Mouse (Mus musculus): ENCODE measurements at regions not wholly inside any gene's neighbourhood (a gene's known extent, or its start where the extent isn't known, plus 50 kb on each side); places are given as distances from the start of the nearest gene placed in this dataset.
"Not testable (repeated sequence)": the region's sequence is repeated elsewhere in the genome, so short reads cannot be mapped to it uniquely, and the experiment has no call there.

GRCm38 (mm10) chr7:138489471-138489870 is 91.9 kb upstream of the Tcerg1l start:
- Histone ChIP-seq H3K4me3 (no peak overlapping the region), H3K9me3 (no peaks in the 10 kb centered on the region), H3K9ac (no peak overlapping the region), H3K27me3 (no peaks in the 10 kb centered on the region), H3K27ac (replicated peaks) (no peak overlapping the region), H3K4me2 (no peak overlapping the region), H3K4me1 (replicated peaks) (no peaks in the 10 kb centered on the region), H3K36me3 (no peaks in the 10 kb centered on the region)
- WGBS: 78% methylated on average over 2 of the region's 2 CpGs
- no peak for ATAC-seq (ENCODE audit: low FRiP score, low read depth)

GRCm38 (mm10) chr7:138488201-138488720 is 90.7 kb upstream of the Tcerg1l start:
- WGBS: 78% methylated on average over 3 of the region's 3 CpGs
- Histone ChIP-seq H3K27ac (replicated peaks) (no peak overlapping the region), H3K27me3 (no peaks in the 10 kb centered on the region), H3K9ac (no peak overlapping the region), H3K9me3 (no peaks in the 10 kb centered on the region), H3K4me3 (no peak overlapping the region), H3K4me1 (replicated peaks) (no peaks in the 10 kb centered on the region), H3K36me3 (no peaks in the 10 kb centered on the region), H3K4me2 (no peak overlapping the region)
- no peak for ATAC-seq (ENCODE audit: low FRiP score, low read depth)

- Histone ChIP-seq H3K4me1 (replicated peaks) (no peaks in the 10 kb centered on the region), H3K27ac (replicated peaks) (no peak overlapping the region), H3K9me3 (no peaks in the 10 kb centered on the region), H3K4me3 (no peak overlapping the region), H3K27me3 (no peaks in the 10 kb centered on the region), H3K36me3 (no peaks in the 10 kb centered on the region), H3K9ac (no peak overlapping the region), H3K4me2 (no peak overlapping the region)
- WGBS: 70% methylated on average over 2 of the region's 2 CpGs
- no peak for ATAC-seq (ENCODE audit: low FRiP score, low read depth)
These were observed 75.4 kb upstream of the Tcerg1l start for GRCm38 (mm10) chr7:138472891-138473455.

- H3K4me2 ChIP-seq: no peak overlapping the region
- H3K9me3 ChIP-seq: no peaks in the 10 kb centered on the region
- WGBS: 86% methylated on average over 5 of the region's 5 CpGs
- no peak for ATAC-seq (ENCODE audit: low FRiP score, low read depth)
- H3K4me3 ChIP-seq: no peak overlapping the region
- no peak overlapping the region for H3K27ac ChIP-seq (replicated peaks)
- no peak overlapping the region for H3K9ac ChIP-seq
- H3K36me3 ChIP-seq: no peaks in the 10 kb centered on the region
- H3K4me1 ChIP-seq (replicated peaks): no peaks in the 10 kb centered on the region
- no peaks in the 10 kb centered on the region for H3K27me3 ChIP-seq
These were observed 74.8 kb upstream of the Tcerg1l start for GRCm38 (mm10) chr7:138472371-138472770.

- Histone ChIP-seq H3K36me3 (no peaks in the 10 kb centered on the region), H3K4me1 (replicated peaks) (no peaks in the 10 kb centered on the region), H3K27ac (replicated peaks) (no peak overlapping the region), H3K4me2 (no peak overlapping the region), H3K4me3 (no peak overlapping the region), H3K27me3 (no peaks in the 10 kb centered on the region), H3K9me3 (no peaks in the 10 kb centered on the region), H3K9ac (no peak overlapping the region)
- 89% methylated on average over 4 of the region's 4 CpGs for WGBS
- ATAC-seq (ENCODE audit: low FRiP score, low read depth): no peak
These were observed 71.7 kb upstream of the Tcerg1l start for GRCm38 (mm10) chr7:138469211-138469610.

GRCm38 (mm10) chr7:138468436-138468835 is 70.9 kb upstream of the Tcerg1l start:
- no peak overlapping the region for H3K9ac ChIP-seq
- ATAC-seq (ENCODE audit: low FRiP score, low read depth): no peak
- 74% methylated on average over 2 of the region's 2 CpGs for WGBS

GRCm38 (mm10) chr7:138467981-138468380 is 70.5 kb upstream of the Tcerg1l start:
- no peak for ATAC-seq (ENCODE audit: low FRiP score, low read depth)
- WGBS: 83% methylated on average over 2 of the region's 2 CpGs
- H3K9me3 ChIP-seq: no peaks in the 10 kb centered on the region

More at GRCm38 (mm10) chr7:138468436-138468835, 70.9 kb upstream of the Tcerg1l start:
- Histone ChIP-seq H3K27me3 (no peaks in the 10 kb centered on the region), H3K4me3 (no peak overlapping the region), H3K27ac (replicated peaks) (no peak overlapping the region), H3K36me3 (no peaks in the 10 kb centered on the region), H3K4me1 (replicated peaks) (no peaks in the 10 kb centered on the region), H3K4me2 (no peak overlapping the region), H3K9me3 (no peaks in the 10 kb centered on the region)

GRCm38 (mm10) chr7:138467386-138467785 is 69.9 kb upstream of the Tcerg1l start:
- no peaks in the 10 kb centered on the region for H3K4me1 ChIP-seq (replicated peaks)
- no peak for ATAC-seq (ENCODE audit: low FRiP score, low read depth)
- no peak overlapping the region for H3K27ac ChIP-seq (replicated peaks)
- no peaks in the 10 kb centered on the region for H3K36me3 ChIP-seq
- no peak overlapping the region for H3K9ac ChIP-seq
- H3K9me3 ChIP-seq: no peaks in the 10 kb centered on the region
- H3K27me3 ChIP-seq: no peaks in the 10 kb centered on the region
- H3K4me2 ChIP-seq: no peak overlapping the region
- no peak overlapping the region for H3K4me3 ChIP-seq
- 83% methylated on average over 1 of the region's 1 CpGs for WGBS

More at GRCm38 (mm10) chr7:138467981-138468380, 70.5 kb upstream of the Tcerg1l start:
- Histone ChIP-seq H3K27ac (replicated peaks) (no peak overlapping the region), H3K4me3 (no peak overlapping the region), H3K9ac (no peak overlapping the region), H3K27me3 (no peaks in the 10 kb centered on the region), H3K4me1 (replicated peaks) (no peaks in the 10 kb centered on the region), H3K36me3 (no peaks in the 10 kb centered on the region), H3K4me2 (no peak overlapping the region)

GRCm38 (mm10) chr7:138457964-138458363 is 60.4 kb upstream of the Tcerg1l start:
- H3K27ac ChIP-seq (replicated peaks): no peak overlapping the region
- 33% methylated on average over 7 of the region's 7 CpGs for WGBS
- no peak for ATAC-seq (ENCODE audit: low FRiP score, low read depth)
- no peaks in the 10 kb centered on the region for H3K9me3 ChIP-seq
- no peak overlapping the region for H3K4me3 ChIP-seq
- H3K27me3 ChIP-seq: no peaks in the 10 kb centered on the region
- H3K36me3 ChIP-seq: no peaks in the 10 kb centered on the region
- H3K4me1 ChIP-seq (replicated peaks): 0 out of 2 replicates have a peak, but pooled peaks cover 6% of the 10 kb centered on the region
- H3K9ac ChIP-seq: no peak overlapping the region
- no peak overlapping the region for H3K4me2 ChIP-seq

GRCm38 (mm10) chr7:138455371-138455770 is 57.8 kb upstream of the Tcerg1l start:
- WGBS: 86% methylated on average over 3 of the region's 3 CpGs

GRCm38 (mm10) chr7:138454498-138455225 is 57.1 kb upstream of the Tcerg1l start:
- 0 out of 2 replicates have a peak overlapping the region, but pooled peaks have one; percentile 4 for H3K4me2 ChIP-seq
- not testable (repeated sequence) for ATAC-seq (ENCODE audit: low FRiP score, low read depth)
- WGBS: 44% methylated on average over 14 of the region's 14 CpGs

More at GRCm38 (mm10) chr7:138455371-138455770, 57.8 kb upstream of the Tcerg1l start:
- H3K27ac ChIP-seq (replicated peaks): no peak overlapping the region
- no peak overlapping the region for H3K9ac ChIP-seq
- H3K4me2 ChIP-seq: no peak overlapping the region
- H3K27me3 ChIP-seq: no peaks in the 10 kb centered on the region
- no peaks in the 10 kb centered on the region for H3K36me3 ChIP-seq
- H3K4me3 ChIP-seq: no peak overlapping the region
- no peaks in the 10 kb centered on the region for H3K9me3 ChIP-seq
- 0 out of 2 replicates have a peak, but pooled peaks cover 6% of the 10 kb centered on the region for H3K4me1 ChIP-seq (replicated peaks)
- ATAC-seq (ENCODE audit: low FRiP score, low read depth): no peak

GRCm38 (mm10) chr7:138451321-138451720 is 53.8 kb upstream of the Tcerg1l start:
- Histone ChIP-seq H3K27me3 (no peaks in the 10 kb centered on the region), H3K27ac (replicated peaks) (no peak overlapping the region), H3K36me3 (no peaks in the 10 kb centered on the region), H3K9me3 (no peaks in the 10 kb centered on the region), H3K4me3 (no peak overlapping the region), H3K9ac (no peak overlapping the region), H3K4me2 (no peak overlapping the region), H3K4me1 (replicated peaks) (no peaks in the 10 kb centered on the region)
- ATAC-seq (ENCODE audit: low FRiP score, low read depth): no peak

More at GRCm38 (mm10) chr7:138454498-138455225, 57.1 kb upstream of the Tcerg1l start:
- not testable (repeated sequence) for H3K4me1 ChIP-seq (replicated peaks); H3K4me3 ChIP-seq; H3K36me3 ChIP-seq; H3K27ac ChIP-seq (replicated peaks); H3K9ac ChIP-seq; H3K27me3 ChIP-seq; H3K9me3 ChIP-seq
